Mouse (Mus musculus): Measurements from ENCODE around the gene Cx3cr1. TPM values are rescaled to one million over a fixed set of nuclear protein-coding genes. Genes with fewer than 3 reads are reported as not detected.

Gene Cx3cr1
- polyA plus RNA-seq, 1 experiment from 2014 or later: 9.0 TPM

DNA sequence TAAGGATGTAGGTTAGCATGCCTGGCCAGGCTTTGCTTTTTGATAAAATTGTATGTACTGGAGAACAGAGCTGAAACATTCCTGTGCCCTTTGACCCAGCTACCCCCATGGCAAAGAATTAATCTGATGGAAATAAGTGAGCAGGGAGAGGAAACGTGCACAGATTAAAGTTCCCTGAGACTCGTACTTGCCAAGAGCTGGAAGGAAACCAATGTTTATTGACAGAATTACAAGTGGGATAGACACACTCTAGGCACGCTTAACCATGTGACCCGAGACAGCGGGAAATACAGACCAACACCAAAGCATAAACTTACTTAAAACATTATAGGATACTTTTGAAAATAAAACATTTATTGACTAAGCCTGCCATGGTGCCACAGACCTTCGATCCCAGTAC is 21.2 kb downstream of the Cx3cr1 start:
- Histone ChIP-seq H3K9me3 (ENCODE audit: control insufficient read depth, low read length) (no peaks in the 10 kb centered on the region), H3K4me1 (replicated peaks; ENCODE audit: control insufficient read depth, insufficient read depth, low read length) (no peaks in the 10 kb centered on the region), H3K27me3 (ENCODE audit: control insufficient read depth, insufficient read depth, low read length) (no peaks in the 10 kb centered on the region), H3K4me3 (replicated peaks; ENCODE audit: low read length) (no peak overlapping the region), H3K36me3 (replicated peaks; ENCODE audit: control insufficient read depth, insufficient read depth) (no peaks in the 10 kb centered on the region), H3K9ac (no peak overlapping the region), H3K4me2 (replicated peaks) (no peak overlapping the region), H3K27ac (no peak overlapping the region)
- 75% methylated on average over 6 of the region's 6 CpGs for WGBS
- ATAC-seq (ENCODE audit: low FRiP score): no peak
- DNase-seq (ENCODE audit: low spot score): no peak

DNA sequence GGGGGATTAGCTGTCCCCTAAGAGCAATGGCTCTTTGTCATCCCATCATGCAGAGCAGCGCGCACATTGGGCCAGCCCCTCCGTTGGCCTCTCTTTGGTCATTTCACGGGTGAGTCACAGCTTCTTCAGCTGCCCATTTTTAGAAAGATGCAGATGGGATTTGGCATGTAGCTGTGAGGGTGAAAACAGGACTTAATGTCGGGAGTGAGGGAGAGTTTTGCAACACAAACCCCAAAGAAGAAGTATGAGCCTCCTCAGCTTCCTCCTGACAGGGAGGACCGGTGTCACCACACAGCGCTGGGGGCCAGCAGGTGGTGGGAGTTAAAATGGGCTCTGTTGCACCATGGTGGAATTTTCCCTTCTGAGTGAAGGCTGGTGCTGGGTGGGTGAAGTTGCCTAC is 26.6 kb downstream of the Cx3cr1 start:
- H3K27me3 ChIP-seq (ENCODE audit: control insufficient read depth, insufficient read depth, low read length): no peaks in the 10 kb centered on the region
- no peak for ATAC-seq (ENCODE audit: low FRiP score)
- no peaks in the 10 kb centered on the region for H3K9me3 ChIP-seq (ENCODE audit: control insufficient read depth, low read length)
- DNase-seq (ENCODE audit: low spot score): no peak
- no peak overlapping the region for H3K27ac ChIP-seq
- no peak overlapping the region for H3K4me2 ChIP-seq (replicated peaks)
- 81% methylated on average over 7 of the region's 7 CpGs for WGBS
- no peak overlapping the region for H3K9ac ChIP-seq
- no peaks in the 10 kb centered on the region for H3K4me1 ChIP-seq (replicated peaks; ENCODE audit: control insufficient read depth, insufficient read depth, low read length)
- no peak overlapping the region for H3K4me3 ChIP-seq (replicated peaks; ENCODE audit: low read length)
- H3K36me3 ChIP-seq (replicated peaks; ENCODE audit: control insufficient read depth, insufficient read depth): no peaks in the 10 kb centered on the region

DNA sequence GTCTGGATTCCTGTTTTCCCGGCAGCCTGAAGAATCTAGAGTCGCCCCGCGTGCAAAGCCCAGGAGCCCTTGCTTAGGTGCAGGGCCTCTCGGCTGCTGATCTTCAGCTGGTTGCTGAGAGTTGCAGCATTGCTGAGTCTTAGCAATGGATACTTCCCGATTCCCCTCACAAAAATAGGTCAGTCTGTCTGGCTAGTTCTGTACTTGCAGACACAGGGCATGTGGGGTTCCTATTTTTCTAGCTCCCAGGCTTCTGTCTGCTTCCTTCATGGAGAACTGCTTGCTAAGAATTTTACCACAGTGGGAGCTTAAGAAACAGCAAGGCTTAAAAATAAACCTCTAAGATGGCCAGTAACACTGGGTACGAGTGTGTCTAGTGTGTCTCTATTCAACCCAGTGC is 32.3 kb downstream of the Cx3cr1 start:
- Histone ChIP-seq H3K27ac (no peak overlapping the region), H3K9ac (no peak overlapping the region), H3K4me3 (replicated peaks; ENCODE audit: low read length) (no peak overlapping the region), H3K4me1 (replicated peaks; ENCODE audit: control insufficient read depth, insufficient read depth, low read length) (no peaks in the 10 kb centered on the region), H3K27me3 (ENCODE audit: control insufficient read depth, insufficient read depth, low read length) (no peaks in the 10 kb centered on the region), H3K4me2 (replicated peaks) (no peak overlapping the region), H3K36me3 (replicated peaks; ENCODE audit: control insufficient read depth, insufficient read depth) (no peaks in the 10 kb centered on the region), H3K9me3 (ENCODE audit: control insufficient read depth, low read length) (no peaks in the 10 kb centered on the region)
- DNase-seq (ENCODE audit: low spot score) (no peak), ATAC-seq (ENCODE audit: low FRiP score) (no peak)
- WGBS: 85% methylated on average over 7 of the region's 7 CpGs

- no peaks in the 10 kb centered on the region for H3K36me3 ChIP-seq (replicated peaks; ENCODE audit: control insufficient read depth, insufficient read depth)
- no peaks in the 10 kb centered on the region for H3K27me3 ChIP-seq (ENCODE audit: control insufficient read depth, insufficient read depth, low read length)
- H3K4me3 ChIP-seq (replicated peaks; ENCODE audit: low read length): no peak overlapping the region
- 76% methylated on average over 8 of the region's 8 CpGs for WGBS
- no peak overlapping the region for H3K4me2 ChIP-seq (replicated peaks)
- ATAC-seq (ENCODE audit: low FRiP score): no peak
- DNase-seq (ENCODE audit: low spot score): no peak
- no peaks in the 10 kb centered on the region for H3K4me1 ChIP-seq (replicated peaks; ENCODE audit: control insufficient read depth, insufficient read depth, low read length)
- no peak overlapping the region for H3K27ac ChIP-seq
- no peak overlapping the region for H3K9ac ChIP-seq
- no peaks in the 10 kb centered on the region for H3K9me3 ChIP-seq (ENCODE audit: control insufficient read depth, low read length)
Measured at GRCm38 (mm10) chr9:120034375-120034774, 35.3 kb downstream of the Cx3cr1 start.

DNA sequence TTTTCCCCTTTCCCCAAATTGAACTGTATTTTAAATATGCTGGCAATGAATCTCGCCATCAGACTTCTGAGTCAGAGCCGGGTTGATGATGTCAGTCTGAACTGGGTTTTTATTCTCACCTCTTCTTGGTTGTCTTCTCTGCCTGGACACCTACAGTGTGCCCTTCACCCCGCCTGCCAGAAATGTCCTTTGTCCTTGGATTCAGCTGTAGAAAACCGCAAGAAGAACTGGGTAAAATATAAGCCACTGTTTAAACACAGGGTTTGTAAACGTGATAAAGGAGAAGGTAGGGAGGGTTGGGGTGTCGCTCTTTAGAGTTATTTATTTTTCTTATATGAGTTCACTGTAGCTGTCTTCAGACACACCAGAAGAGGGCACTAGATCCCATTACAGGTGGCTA is 37.0 kb downstream of the Cx3cr1 start:
- no peak for ATAC-seq (ENCODE audit: low FRiP score)
- Histone ChIP-seq H3K27me3 (ENCODE audit: control insufficient read depth, insufficient read depth, low read length) (no peaks in the 10 kb centered on the region), H3K36me3 (replicated peaks; ENCODE audit: control insufficient read depth, insufficient read depth) (no peaks in the 10 kb centered on the region), H3K27ac (no peak overlapping the region), H3K4me3 (replicated peaks; ENCODE audit: low read length) (no peak overlapping the region), H3K9me3 (ENCODE audit: control insufficient read depth, low read length) (no peaks in the 10 kb centered on the region), H3K4me2 (replicated peaks) (no peak overlapping the region), H3K9ac (no peak overlapping the region), H3K4me1 (replicated peaks; ENCODE audit: control insufficient read depth, insufficient read depth, low read length) (no peaks in the 10 kb centered on the region)
- 86% methylated on average over 6 of the region's 6 CpGs for WGBS
- no peak for DNase-seq (ENCODE audit: low spot score)

DNA sequence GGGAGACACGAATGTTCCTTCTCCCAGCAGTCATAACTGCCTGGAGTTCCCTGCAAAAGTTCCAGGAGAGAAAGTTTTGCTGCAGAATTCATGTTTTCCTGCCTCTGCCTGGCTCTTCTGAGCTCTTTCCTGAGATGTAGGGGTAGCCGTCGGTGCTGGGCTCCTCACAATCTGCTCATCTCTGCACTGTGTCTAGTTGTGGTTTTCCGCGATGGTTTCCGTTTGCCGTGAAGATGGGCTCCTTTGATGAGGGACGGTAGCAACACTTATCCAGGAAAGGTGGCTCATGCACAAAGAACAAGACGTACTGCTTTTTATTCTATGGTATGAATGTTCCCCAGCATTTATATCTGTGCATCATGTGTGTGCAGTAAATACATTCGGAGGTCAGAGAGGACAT is 39.3 kb downstream of the Cx3cr1 start:
- Histone ChIP-seq H3K4me2 (replicated peaks) (no peak overlapping the region), H3K4me1 (replicated peaks; ENCODE audit: control insufficient read depth, insufficient read depth, low read length) (no peaks in the 10 kb centered on the region), H3K9ac (no peak overlapping the region), H3K27me3 (ENCODE audit: control insufficient read depth, insufficient read depth, low read length) (no peaks in the 10 kb centered on the region), H3K4me3 (replicated peaks; ENCODE audit: low read length) (no peak overlapping the region), H3K27ac (no peak overlapping the region), H3K36me3 (replicated peaks; ENCODE audit: control insufficient read depth, insufficient read depth) (no peaks in the 10 kb centered on the region), H3K9me3 (ENCODE audit: control insufficient read depth, low read length) (no peaks in the 10 kb centered on the region)
- ATAC-seq (ENCODE audit: low FRiP score) (no peak), DNase-seq (ENCODE audit: low spot score) (no peak)
- 91% methylated on average over 10 of the region's 10 CpGs for WGBS

DNA sequence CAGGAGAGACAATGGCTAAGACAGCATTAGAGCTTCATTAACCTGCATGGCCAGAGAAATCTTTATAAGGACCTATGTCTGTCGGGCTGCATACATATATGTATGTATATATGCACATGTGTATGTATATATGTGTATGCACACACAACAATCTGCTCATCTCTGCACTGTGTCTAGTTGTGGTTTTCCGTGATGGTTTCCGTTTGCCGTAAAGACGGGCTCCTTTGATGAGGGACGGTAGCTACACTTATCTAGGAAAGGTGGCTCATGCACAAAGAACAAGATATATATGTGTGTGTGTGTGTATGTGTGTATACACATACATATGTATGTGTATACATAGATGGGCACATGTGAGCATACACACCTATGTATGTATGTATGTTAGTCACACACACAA is 39.8 kb downstream of the Cx3cr1 start:
- no peaks in the 10 kb centered on the region for H3K36me3 ChIP-seq (replicated peaks; ENCODE audit: control insufficient read depth, insufficient read depth)
- no peak overlapping the region for H3K9ac ChIP-seq
- ATAC-seq (ENCODE audit: low FRiP score) (no peak), DNase-seq (ENCODE audit: low spot score) (no peak)
- 97% methylated on average over 6 of the region's 6 CpGs for WGBS
- no peaks in the 10 kb centered on the region for H3K4me1 ChIP-seq (replicated peaks; ENCODE audit: control insufficient read depth, insufficient read depth, low read length)
- no peak overlapping the region for H3K4me2 ChIP-seq (replicated peaks)
- no peaks in the 10 kb centered on the region for H3K27me3 ChIP-seq (ENCODE audit: control insufficient read depth, insufficient read depth, low read length)
- H3K4me3 ChIP-seq (replicated peaks; ENCODE audit: low read length): no peak overlapping the region
- H3K27ac ChIP-seq: no peak overlapping the region
- no peaks in the 10 kb centered on the region for H3K9me3 ChIP-seq (ENCODE audit: control insufficient read depth, low read length)

GRCm38 (mm10) chr9:120027401-120028151 is 42.1 kb downstream of the Cx3cr1 start:
- H3K9ac ChIP-seq: no peak overlapping the region
- H3K4me1 ChIP-seq (replicated peaks; ENCODE audit: control insufficient read depth, insufficient read depth, low read length): no peaks in the 10 kb centered on the region
- no peak overlapping the region for H3K4me2 ChIP-seq (replicated peaks)
- 25% methylated on average over 14 of the region's 14 CpGs for WGBS
- no peaks in the 10 kb centered on the region for H3K27me3 ChIP-seq (ENCODE audit: control insufficient read depth, insufficient read depth, low read length)
- no peaks in the 10 kb centered on the region for H3K36me3 ChIP-seq (replicated peaks; ENCODE audit: control insufficient read depth, insufficient read depth)
- ATAC-seq (ENCODE audit: low FRiP score): no peak
- H3K9me3 ChIP-seq (ENCODE audit: control insufficient read depth, low read length): no peaks in the 10 kb centered on the region
- no peak overlapping the region for H3K4me3 ChIP-seq (replicated peaks; ENCODE audit: low read length)
- no peak overlapping the region for H3K27ac ChIP-seq
- peak; percentile 77 for DNase-seq (ENCODE audit: low spot score)

DNA sequence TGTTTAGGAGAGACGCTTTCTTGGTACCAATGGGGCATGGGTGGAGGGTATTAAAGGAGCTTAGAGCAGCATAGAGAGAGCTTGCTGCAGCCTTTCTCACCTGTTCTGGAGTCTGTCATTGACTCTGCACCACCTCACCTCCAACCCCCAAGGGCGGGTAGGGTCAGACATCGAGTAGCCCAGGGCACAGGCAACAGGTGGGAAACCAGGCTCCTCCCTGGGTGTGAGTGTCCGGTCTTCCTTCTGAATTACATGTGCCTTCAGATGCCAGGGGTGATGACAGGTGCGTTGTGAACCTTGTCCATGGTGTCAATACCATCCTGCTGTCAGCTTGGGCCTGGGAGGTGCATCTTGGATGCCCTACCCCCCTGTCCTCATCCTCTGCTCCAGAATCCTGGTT is 45.1 kb downstream of the Cx3cr1 start:
- H3K9ac ChIP-seq: no peak overlapping the region
- no peaks in the 10 kb centered on the region for H3K36me3 ChIP-seq (replicated peaks; ENCODE audit: control insufficient read depth, insufficient read depth)
- no peaks in the 10 kb centered on the region for H3K27me3 ChIP-seq (ENCODE audit: control insufficient read depth, insufficient read depth, low read length)
- no peak overlapping the region for H3K27ac ChIP-seq
- no peaks in the 10 kb centered on the region for H3K9me3 ChIP-seq (ENCODE audit: control insufficient read depth, low read length)
- WGBS: 89% methylated on average over 5 of the region's 5 CpGs
- no peak overlapping the region for H3K4me2 ChIP-seq (replicated peaks)
- ATAC-seq (ENCODE audit: low FRiP score) (no peak), DNase-seq (ENCODE audit: low spot score) (no peak)
- H3K4me3 ChIP-seq (replicated peaks; ENCODE audit: low read length): no peak overlapping the region
- H3K4me1 ChIP-seq (replicated peaks; ENCODE audit: control insufficient read depth, insufficient read depth, low read length): no peaks in the 10 kb centered on the region

- 78% methylated on average over 10 of the region's 10 CpGs for WGBS
- no peaks in the 10 kb centered on the region for H3K36me3 ChIP-seq (replicated peaks; ENCODE audit: control insufficient read depth, insufficient read depth)
- no peak for DNase-seq (ENCODE audit: low spot score)
Measured at GRCm38 (mm10) chr9:120024171-120024570, 45.5 kb downstream of the Cx3cr1 start.

More at GRCm38 (mm10) chr9:120024171-120024570, 45.5 kb downstream of the Cx3cr1 start:
- Histone ChIP-seq H3K9me3 (ENCODE audit: control insufficient read depth, low read length) (no peaks in the 10 kb centered on the region), H3K4me1 (replicated peaks; ENCODE audit: control insufficient read depth, insufficient read depth, low read length) (no peaks in the 10 kb centered on the region), H3K27me3 (ENCODE audit: control insufficient read depth, insufficient read depth, low read length) (no peaks in the 10 kb centered on the region), H3K9ac (no peak overlapping the region), H3K4me3 (replicated peaks; ENCODE audit: low read length) (no peak overlapping the region), H3K4me2 (replicated peaks) (no peak overlapping the region), H3K27ac (no peak overlapping the region)
- no peak for ATAC-seq (ENCODE audit: low FRiP score)
